Mouse (Mus musculus) limb, embryonic 13.5 days (tissue): Measurements from ENCODE around the gene Blcap. TPM values are rescaled to one million over a fixed set of nuclear protein-coding genes. Genes with fewer than 3 reads are reported as not detected.

Source experiments
- ATAC-seq: fragments of 200-750 bp; cut with Nextera tagmentation; 2 replicates; pipeline ENCODE4 v1.8.0; 2017; ENCODE audit warnings: low read depth, moderate number of reproducible peaks, moderate TSS enrichment; ENCODE audit not compliant: low FRiP score
- H3K27ac ChIP-seq: fragments of 300-500 bp; sonication (generic); 2 replicates; pipeline ENCODE4 v1.5.1; 2015; ENCODE audit warnings: inconsistent platforms, mild to moderate bottlenecking, moderate library complexity
- H3K27me3 ChIP-seq: fragments of 300-500 bp; sonication (generic); 2 replicates; pipeline ENCODE4 v1.6.1; 2015; ENCODE audit warnings: mild to moderate bottlenecking, inconsistent platforms
- H3K36me3 ChIP-seq: fragments of 300-500 bp; sonication (generic); 2 replicates; pipeline ENCODE4 v1.6.1; 2015; ENCODE audit warnings: inconsistent platforms, mild to moderate bottlenecking, moderate library complexity
- H3K4me1 ChIP-seq: fragments of 300-500 bp; sonication (generic); 2 replicates; pipeline ENCODE4 v1.6.1; 2015; ENCODE audit warnings: inconsistent platforms
- H3K4me2 ChIP-seq: fragments of 300-500 bp; sonication (generic); replicated peaks from 2 replicates; pipeline ENCODE4 v1.6.1; 2015; ENCODE audit warnings: inconsistent platforms, mild to moderate bottlenecking, moderate library complexity
- H3K4me3 ChIP-seq: fragments of 300-500 bp; sonication (generic); 2 replicates; pipeline ENCODE4 v1.5.1; 2015; ENCODE audit warnings: moderate library complexity, mild to moderate bottlenecking, inconsistent platforms
- H3K9ac ChIP-seq: fragments of 300-500 bp; sonication (generic); 2 replicates; pipeline ENCODE4 v1.6.1; 2015; ENCODE audit warnings: mild to moderate bottlenecking, inconsistent platforms
- H3K9me3 ChIP-seq: fragments of 300-500 bp; sonication (generic); 2 replicates; pipeline ENCODE4 v1.6.1; 2016; ENCODE audit warnings: inconsistent platforms
- WGBS: fragments of 180-500 bp; shearing (Covaris S2); methylation state at CpG from one replicate; pipeline ENCODE4 v1.1.7; 2015; 5-methylcytosine and 5-hydroxymethylcytosine counted together
- polyA plus RNA-seq: library from polyadenylated mRNA; unstranded; fragments of >200 nt; fragmentation: Nextera tagmentation; extraction: Ambion mirVana; gene quantifications from 2 replicates; pipeline ENCODE4 v1.2.1, GENCODE M21; 2015

Gene Blcap
- polyA plus RNA-seq, 1 experiment from 2014 or later = 71.0 TPM

DNA sequence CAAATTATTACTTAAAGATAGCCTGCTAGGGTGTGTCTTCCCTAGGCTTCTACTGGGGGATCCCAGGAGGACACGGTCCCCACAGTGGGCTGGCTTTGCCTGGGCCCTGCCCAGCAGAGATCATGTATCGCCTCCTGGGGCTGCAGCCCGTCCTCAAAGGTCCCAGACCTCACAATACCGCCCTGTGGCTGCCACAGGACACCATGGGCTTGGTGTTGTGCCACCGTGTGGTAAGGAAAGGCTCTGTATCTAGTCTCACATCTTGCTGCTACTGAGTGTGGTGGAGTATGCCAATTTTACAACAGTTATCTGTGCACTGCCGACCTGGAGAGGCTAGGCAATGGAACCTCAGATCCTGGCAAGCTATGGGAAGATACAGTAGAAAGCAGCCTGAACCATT is 12.6 kb downstream of the Blcap start:
- no peak overlapping the region for H3K27ac ChIP-seq
- ATAC-seq = no peak
- peaks cover 65% of the 10 kb centered on the region for H3K36me3 ChIP-seq

DNA sequence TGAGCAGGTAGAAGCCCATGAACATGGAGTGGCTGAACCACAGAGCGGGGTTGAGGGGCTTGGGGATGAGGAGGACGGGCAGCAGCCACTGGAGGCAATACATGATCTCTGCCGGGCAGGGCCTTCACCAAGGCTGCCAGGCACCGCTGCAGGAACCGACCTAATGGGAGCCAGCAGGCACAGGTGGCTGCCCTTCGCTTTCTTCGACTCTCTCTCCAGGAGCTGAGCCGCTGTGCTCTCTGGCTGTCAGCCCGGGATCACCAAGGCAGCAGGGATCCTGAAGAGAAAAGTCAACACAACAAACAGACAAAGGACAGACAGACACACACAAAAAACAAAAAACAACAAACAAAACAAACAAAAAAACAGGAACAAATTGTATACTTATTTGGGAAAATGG is 13.0 kb downstream of the Blcap start:
- Histone ChIP-seq H3K4me1 (peaks cover 78% of the 10 kb centered on the region), H3K36me3 (peaks cover 60% of the 10 kb centered on the region), H3K4me2 (no peak overlapping the region), H3K4me3 (no peak overlapping the region), H3K9me3 (peaks cover 60% of the 10 kb centered on the region), H3K9ac (no peak overlapping the region), H3K27me3 (no peaks in the 10 kb centered on the region), H3K27ac (no peak overlapping the region)
- WGBS = 63% methylated on average over 9 of the region's 9 CpGs
- no peak for ATAC-seq

More for the DNA sequence above, 12.6 kb downstream of the Blcap start:
- 72% methylated on average over 6 of the region's 6 CpGs for WGBS
- H3K4me1 ChIP-seq = peaks cover 73% of the 10 kb centered on the region
- H3K9me3 ChIP-seq = peaks cover 63% of the 10 kb centered on the region
- no peak overlapping the region for H3K9ac ChIP-seq
- H3K27me3 ChIP-seq = no peaks in the 10 kb centered on the region
- H3K4me3 ChIP-seq = no peak overlapping the region
- no peak overlapping the region for H3K4me2 ChIP-seq

DNA sequence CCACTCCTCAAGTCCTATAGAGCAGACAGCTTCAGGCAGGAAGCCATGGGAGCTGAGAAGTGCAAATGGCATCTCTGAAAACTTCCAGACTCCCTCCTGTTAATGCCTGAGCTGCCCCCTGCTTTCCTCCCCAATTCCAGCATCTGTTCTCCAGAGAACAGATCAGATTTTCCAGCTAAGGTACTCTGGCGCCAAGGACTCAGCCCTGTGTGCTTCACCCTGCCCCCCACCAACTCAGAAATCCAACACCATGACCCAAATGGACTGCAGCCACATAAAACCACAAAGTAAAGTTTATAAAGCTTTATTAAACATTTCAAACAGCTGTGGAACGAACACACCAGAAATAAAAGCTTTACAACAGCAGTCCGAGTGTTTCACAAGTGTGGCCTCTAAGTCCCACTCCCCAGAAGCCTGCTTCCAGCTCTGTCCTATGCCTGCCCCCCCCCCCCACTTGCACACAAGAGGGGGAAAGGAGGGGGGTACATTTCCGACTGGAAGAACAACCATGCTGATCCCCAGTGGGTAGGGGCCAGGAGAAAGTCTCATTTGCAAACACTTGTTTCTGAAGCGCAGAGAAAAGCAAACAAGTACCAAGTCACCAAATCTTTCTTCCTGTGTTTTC is 14.9 kb downstream of the Blcap start:
- peak overlapping the region; percentile 46 for H3K4me2 ChIP-seq
- H3K4me1 ChIP-seq = peaks cover 81% of the 10 kb centered on the region
- peaks cover 41% of the 10 kb centered on the region for H3K9me3 ChIP-seq
- no peak overlapping the region for H3K9ac ChIP-seq
- H3K27ac ChIP-seq = peak overlapping the region; percentile 83
- peaks cover 42% of the 10 kb centered on the region for H3K36me3 ChIP-seq
- 16% methylated on average over 5 of the region's 5 CpGs for WGBS
- ATAC-seq = peak; percentile 84
- no peaks in the 10 kb centered on the region for H3K27me3 ChIP-seq
- H3K4me3 ChIP-seq = no peak overlapping the region

DNA sequence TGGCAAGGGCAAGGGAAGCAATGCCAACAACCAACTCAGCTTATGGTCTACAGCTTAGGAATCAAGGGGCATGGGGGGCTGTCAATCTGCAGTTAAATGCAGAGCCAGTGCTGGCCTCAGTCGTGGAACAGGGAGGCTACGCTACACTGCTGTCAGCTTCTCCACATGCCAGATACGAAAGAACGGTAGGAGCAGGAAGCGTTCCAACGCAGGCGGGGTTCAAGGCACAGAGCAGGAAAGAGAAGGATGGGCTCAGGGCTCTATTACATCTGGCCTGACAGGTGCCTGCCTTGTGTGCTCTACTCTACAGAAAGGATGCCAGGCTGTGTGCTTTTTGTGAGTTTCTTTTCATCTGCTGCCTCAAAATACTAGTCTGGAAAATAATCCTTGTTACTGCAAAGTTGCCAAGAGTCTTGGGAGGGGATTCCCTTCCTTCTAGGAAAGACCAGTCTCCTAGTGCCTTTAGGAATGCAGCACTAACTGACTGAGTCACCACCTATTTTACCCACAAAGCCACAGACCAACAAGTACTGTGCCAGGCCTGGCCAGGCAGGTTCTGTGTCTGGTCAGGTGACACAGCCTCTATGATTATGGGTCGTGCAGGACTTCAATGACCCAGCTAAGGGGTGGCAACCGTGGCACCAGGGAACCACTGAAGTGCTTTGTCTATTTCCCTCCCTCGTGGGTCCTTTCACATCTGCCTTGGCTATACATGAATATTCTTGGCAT is 18.8 kb downstream of the Blcap start:
- Histone ChIP-seq H3K4me2 (no peak overlapping the region), H3K27ac (peak overlapping the region; percentile 23; the same call in 1 of the 2 replicates), H3K4me1 (peaks cover 65% of the 10 kb centered on the region), H3K27me3 (no peaks in the 10 kb centered on the region), H3K9ac (no peak overlapping the region), H3K9me3 (peaks cover 6% of the 10 kb centered on the region), H3K36me3 (peaks cover 26% of the 10 kb centered on the region), H3K4me3 (no peak overlapping the region)
- WGBS = 67% methylated on average over 10 of the region's 10 CpGs
- ATAC-seq = no peak

DNA sequence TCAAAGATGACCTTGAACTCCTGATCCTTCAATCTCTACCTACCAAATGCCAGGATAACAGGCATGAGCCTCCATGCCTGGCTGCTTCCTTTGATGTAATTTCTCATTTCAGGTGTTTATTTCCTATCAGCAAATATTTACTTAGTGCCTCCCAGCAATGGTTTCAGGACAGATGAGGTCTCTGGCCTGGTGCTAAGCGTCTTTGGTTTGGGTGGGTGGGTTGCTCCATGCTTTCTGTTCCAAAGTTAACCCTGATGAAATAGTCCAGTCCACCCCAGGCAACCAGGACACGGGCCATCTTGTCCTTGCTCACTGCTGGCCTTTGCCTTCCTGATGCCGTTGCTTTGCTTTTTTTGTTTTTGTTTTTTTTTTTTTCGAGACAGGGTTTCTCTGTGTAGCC is 20.8 kb downstream of the Blcap start:
- Histone ChIP-seq H3K9me3 (no peaks in the 10 kb centered on the region), H3K4me1 (peaks cover 60% of the 10 kb centered on the region), H3K27ac (no peak overlapping the region), H3K9ac (no peak overlapping the region), H3K36me3 (peaks cover 23% of the 10 kb centered on the region), H3K27me3 (no peaks in the 10 kb centered on the region), H3K4me3 (no peak overlapping the region), H3K4me2 (no peak overlapping the region)
- 86% methylated on average over 4 of the region's 4 CpGs for WGBS
- no peak for ATAC-seq

DNA sequence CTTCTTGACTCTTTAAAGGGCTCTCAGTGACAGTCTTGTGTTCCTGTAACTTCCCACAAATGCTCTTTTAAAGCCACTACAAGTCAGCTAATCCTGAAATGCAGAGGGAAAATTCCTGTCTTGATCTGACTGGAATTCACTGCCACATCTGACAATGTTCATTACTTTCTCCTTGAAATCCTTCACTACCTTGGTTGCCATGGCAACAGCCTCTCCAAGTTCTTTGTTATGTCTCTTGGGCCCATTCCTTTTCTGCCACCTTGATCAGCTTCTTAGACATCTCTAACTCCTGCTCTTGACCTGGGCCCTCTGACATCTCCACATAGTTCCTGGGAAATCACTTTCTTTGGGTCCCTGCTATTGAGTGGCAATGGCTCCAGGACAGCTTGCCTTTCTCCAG is 24.4 kb downstream of the Blcap start:
- H3K9me3 ChIP-seq = no peaks in the 10 kb centered on the region
- H3K4me2 ChIP-seq = no peak overlapping the region
- peaks cover 39% of the 10 kb centered on the region for H3K4me1 ChIP-seq
- no peak overlapping the region for H3K9ac ChIP-seq
- ATAC-seq = no peak
- no peaks in the 10 kb centered on the region for H3K27me3 ChIP-seq
- peaks cover 36% of the 10 kb centered on the region for H3K36me3 ChIP-seq
- H3K4me3 ChIP-seq = no peak overlapping the region
- no peak overlapping the region for H3K27ac ChIP-seq

DNA sequence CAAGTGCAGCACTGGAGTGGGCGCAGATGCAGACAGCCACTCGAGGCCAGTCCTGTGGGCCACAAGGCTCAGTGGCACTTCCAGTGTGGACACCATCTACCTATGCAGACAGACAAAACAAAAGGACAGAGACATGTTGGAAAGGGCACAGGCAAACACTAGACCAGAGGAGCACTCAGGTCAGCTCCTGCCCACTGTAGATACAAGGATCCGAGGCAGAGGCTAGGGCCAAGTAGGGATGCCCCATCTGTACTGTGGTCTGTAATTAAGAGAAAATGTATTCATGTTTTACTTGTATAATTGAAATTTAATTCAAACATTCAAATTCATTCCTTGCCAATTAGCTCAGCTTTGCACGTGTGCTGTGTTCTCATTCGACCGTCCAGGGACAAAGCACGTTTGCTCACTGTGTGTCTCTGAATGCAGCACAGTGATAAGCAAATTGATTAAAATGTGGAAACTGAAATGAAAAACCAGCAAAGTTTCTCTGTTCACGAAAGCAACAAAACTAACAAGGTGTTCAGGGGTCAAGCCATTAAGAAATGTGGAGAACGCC is 26.7 kb downstream of the Blcap start:
- Histone ChIP-seq H3K27ac (no peak overlapping the region), H3K27me3 (no peaks in the 10 kb centered on the region), H3K36me3 (peaks cover 36% of the 10 kb centered on the region), H3K9ac (no peak overlapping the region), H3K4me3 (no peak overlapping the region), H3K9me3 (no peaks in the 10 kb centered on the region), H3K4me2 (no peak overlapping the region), H3K4me1 (peaks cover 56% of the 10 kb centered on the region)
- ATAC-seq = no peak
- 53% methylated on average over 9 of the region's 9 CpGs for WGBS

DNA sequence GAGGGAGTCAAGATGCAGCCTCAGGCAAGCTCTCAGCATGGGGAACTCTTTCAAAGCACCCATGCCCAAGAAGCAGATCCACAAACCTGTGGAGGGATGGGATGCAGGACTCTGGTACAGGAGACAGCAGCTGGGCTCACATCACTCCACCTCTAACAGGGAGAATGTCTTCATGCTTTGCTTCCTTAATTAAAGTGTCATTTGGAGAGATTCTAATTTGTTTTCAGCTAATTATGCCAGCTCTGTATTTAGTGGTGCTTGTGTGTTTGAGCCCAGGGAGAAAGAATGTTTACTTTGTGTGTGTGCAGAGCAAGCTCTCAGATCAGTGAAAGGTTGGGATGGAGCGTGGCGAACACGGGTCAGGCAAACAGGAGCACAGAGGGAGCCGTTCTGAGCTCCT is 28.7 kb downstream of the Blcap start:
- Histone ChIP-seq H3K27ac (no peak overlapping the region), H3K4me2 (no peak overlapping the region), H3K36me3 (peaks cover 21% of the 10 kb centered on the region), H3K27me3 (no peaks in the 10 kb centered on the region), H3K9me3 (no peaks in the 10 kb centered on the region), H3K4me3 (no peak overlapping the region), H3K9ac (no peak overlapping the region), H3K4me1 (peaks cover 66% of the 10 kb centered on the region)
- WGBS = 64% methylated on average over 4 of the region's 4 CpGs
- ATAC-seq = no peak

DNA sequence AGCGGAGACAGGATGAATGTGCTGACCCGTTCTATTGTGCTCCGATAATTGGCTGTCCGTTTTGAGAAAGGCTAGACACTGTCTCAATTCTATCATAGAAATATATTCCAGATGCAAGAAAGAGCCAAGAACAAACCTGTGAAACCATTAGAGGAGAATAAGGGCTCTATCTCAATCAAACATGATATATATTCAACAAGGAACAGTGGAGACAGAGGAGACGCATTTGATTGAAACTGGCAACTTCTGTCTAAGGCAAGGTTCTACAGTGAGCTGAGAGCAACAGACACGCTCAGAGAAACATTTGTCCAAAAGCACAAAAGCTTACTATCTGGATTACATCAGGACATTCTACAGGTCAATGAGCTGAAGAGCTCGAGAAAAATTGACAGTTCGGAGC is 29.4 kb downstream of the Blcap start:
- Histone ChIP-seq H3K27ac (no peak overlapping the region), H3K4me2 (no peak overlapping the region), H3K9me3 (no peaks in the 10 kb centered on the region), H3K27me3 (no peaks in the 10 kb centered on the region), H3K4me1 (peaks cover 72% of the 10 kb centered on the region), H3K9ac (no peak overlapping the region), H3K36me3 (peaks cover 14% of the 10 kb centered on the region), H3K4me3 (no peak overlapping the region)
- 66% methylated on average over 8 of the region's 8 CpGs for WGBS
- ATAC-seq = no peak

DNA sequence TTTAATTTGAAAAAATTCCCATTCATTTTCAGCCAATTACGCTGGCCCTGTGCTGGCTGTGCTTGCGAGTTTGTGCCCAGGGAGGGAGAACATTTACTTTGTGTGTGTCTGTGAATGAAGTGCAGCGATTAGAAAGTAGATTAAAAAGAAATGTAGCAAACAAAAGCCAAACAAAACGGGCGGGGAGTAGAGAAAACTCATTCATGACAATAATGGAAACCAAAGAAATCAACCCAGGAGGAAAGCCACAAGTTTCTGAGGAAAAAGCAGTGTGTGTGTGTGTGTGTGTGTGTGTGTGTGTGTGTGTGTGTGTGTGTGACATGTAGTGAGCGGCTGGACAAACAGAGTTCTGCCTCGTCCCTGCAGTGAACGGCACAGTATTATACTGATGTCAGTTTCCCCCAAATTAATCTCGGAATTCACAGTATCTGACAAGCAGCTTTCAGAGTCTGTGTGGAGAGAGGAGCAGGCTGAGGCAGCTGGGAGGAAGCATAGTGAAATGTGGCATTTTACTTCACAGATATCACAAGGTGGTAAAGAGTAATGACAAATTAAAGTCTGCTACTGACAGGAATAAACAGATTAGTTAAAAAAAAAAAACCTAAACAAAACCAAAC is 30.0 kb downstream of the Blcap start:
- no peak for ATAC-seq
- Histone ChIP-seq H3K4me2 (peak overlapping the region; percentile 25; the same call in 1 of the 2 replicates), H3K4me1 (peaks cover 71% of the 10 kb centered on the region), H3K27ac (no peak overlapping the region), H3K4me3 (no peak overlapping the region), H3K9ac (no peak overlapping the region), H3K9me3 (no peaks in the 10 kb centered on the region), H3K27me3 (no peaks in the 10 kb centered on the region), H3K36me3 (peaks cover 13% of the 10 kb centered on the region)
- 31% methylated on average over 9 of the region's 9 CpGs for WGBS

DNA sequence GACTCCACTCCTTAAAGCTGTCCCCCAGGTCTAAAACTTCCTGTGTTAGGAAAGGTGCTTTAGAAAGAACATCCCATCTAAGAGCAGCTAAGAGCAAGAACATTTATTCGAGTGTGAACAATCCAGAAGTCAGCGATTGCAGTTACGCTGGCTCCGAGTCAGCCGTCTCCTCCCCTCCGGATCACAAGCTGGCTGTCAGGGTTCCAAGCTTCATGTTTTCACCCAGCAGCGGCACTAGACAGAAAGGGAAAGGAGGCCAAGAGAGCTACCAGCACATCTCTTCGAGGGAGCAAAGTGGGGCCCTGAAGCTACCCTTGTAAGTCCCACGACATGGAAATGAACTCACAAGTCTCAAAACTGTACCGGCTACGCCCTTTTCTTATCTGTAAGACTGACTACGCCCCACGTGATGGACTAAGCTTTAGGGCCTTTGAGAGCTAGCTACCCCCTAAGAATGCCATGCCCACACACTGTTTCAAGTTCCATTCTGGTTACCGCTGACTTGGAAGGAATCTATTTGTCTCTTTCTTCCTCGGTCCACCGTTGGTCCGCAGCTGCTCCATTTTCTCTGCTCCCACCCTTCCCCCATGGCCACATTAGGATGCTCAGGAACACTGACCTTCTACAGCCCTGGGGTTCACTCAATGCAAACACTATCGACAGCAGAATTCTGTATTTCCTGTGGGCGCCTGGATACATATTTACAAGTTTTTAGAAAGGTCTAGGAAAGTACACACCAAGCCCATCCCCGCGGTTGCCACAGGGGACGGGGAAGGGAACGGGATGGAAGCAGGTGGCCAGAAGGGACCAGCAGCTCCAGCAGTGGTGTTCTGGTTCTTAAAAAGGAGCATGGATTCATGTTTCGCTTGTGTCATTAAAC is 30.8 kb downstream of the Blcap start:
- 66% methylated on average over 24 of the region's 24 CpGs for WGBS
- H3K27ac ChIP-seq = peak overlapping the region; percentile 28; the same call in 1 of the 2 replicates
- H3K9ac ChIP-seq = peak overlapping the region; percentile 13; the same call in 1 of the 2 replicates
- no peaks in the 10 kb centered on the region for H3K27me3 ChIP-seq
- no peaks in the 10 kb centered on the region for H3K9me3 ChIP-seq
- H3K4me1 ChIP-seq = peaks cover 64% of the 10 kb centered on the region
- peak overlapping the region; percentile 25 for H3K4me2 ChIP-seq
- ATAC-seq = peak; percentile 64; the same call in 1 of the 2 replicates
- peaks cover 13% of the 10 kb centered on the region for H3K36me3 ChIP-seq
- no peak overlapping the region for H3K4me3 ChIP-seq
